Mouse (Mus musculus): ENCODE results near the gene Btf3l4.

Btf3l4 gene

DNA sequence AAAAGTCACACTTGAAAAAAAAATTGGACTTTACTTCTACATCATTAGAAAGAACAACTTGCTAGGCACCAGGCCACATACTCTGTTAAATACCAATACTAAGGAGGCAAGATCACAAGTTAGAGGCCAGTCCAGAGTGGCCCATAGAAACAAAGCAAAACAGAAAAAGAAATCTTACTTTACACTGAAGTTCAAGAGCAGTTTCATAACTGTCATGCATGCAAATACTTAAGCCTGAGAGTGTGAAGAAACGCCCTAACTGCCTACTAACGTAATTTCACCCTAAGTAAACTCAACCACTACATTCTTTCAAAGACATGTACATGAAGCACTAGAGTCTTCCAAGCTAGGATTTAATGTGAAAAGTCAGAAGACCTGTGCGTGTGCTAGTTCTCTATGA, 7.7 kb downstream of the Btf3l4 start:
- no peak for DNase-seq (ENCODE audit: low spot score)

DNA sequence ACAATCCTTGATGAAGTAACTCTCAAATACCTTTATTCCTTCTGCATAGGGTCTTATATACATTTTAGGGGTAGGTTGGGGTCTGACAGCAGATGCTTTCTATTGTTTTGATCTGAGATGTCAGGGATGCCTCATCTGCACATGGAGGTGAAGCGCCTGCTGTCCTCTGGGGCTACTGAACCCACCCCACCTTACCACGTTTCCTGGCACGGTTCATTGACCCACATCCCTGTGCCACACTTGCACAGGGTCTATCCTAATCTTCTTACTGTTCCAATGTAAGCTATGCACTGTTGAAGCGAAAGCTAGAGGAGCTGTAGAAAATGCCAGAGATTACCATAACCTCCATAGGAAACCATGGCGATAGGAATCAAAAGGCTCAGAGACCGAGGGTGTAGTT, 21.9 kb downstream of the Btf3l4 start:
- DNase-seq (ENCODE audit: low spot score) = no peak

DNA sequence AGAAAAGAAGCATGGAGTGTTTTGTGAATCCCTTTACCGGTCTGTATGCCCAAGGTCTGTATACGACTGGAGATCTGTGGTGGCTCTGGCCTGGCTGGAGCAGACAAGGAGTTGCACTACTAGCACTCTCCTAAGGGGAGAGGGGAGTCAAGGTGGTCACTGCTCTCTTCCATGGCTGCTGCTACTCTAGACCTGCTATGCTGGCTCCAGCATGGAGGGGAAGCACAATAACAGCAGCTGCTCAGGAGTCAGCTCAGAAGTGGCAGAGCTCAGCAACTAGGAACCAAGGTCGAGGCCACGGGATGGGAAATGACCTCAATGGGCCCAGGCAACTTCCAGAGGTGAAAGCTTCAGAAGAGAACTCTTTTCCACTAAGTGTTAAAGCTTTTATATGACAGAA, 22.3 kb downstream of the Btf3l4 start:
- no peak for DNase-seq (ENCODE audit: low spot score)

DNA sequence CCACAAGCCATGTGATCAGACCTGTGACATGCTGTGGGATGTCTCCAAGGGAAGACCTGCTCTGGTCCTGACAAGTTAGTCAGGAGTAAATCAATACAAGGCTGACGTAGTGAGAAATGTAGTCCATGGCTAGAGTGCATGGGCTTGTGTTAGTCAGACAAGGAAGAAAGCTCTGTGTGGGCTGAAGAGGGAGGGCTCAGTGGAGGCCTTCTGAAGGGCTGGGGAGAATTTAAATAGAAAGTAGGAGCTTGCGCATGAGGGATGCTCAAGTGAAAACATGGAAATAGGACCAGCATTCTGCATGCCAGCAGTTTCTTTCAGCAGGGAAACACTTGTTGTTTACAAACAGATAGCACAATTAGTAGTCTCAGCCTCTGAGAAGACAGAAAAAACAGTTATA, 29.9 kb downstream of the Btf3l4 start:
- no peak for DNase-seq (ENCODE audit: low spot score)

DNA sequence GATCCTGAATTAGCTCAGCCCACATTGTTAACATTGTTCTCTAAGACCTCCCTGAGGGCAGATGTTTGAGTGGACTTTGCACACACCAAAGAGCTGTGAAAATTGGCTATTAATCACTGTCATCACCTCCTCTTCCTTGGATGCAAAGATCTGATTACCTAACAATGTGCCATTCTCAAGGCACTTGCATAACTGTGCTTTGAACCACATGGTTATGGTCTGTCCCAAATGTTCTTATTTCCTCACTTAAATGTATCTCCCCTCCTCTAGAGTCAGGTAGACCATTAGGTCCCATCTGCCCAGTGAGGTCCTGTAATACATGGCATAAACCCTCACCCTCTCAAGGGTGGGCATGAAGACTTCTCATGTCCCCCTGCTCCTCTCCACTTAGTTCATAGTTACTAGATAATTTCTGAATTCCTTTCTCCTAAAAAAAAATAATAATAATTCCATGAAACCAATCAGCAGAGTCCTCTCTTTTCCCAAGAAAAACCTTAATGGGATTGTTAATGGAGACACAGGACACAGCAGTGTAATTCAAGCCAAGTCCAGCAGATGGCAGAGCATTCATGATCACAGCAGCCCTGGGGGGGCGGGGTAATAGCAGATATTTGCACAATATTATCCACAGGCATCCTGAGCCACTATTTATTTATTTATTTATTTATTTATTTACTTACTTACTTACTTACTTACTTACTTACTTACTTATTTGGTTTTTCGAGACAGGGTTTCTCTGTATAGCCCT, 35.2 kb downstream of the Btf3l4 start:
- DNase-seq (ENCODE audit: low spot score) = peak; percentile 79

DNA sequence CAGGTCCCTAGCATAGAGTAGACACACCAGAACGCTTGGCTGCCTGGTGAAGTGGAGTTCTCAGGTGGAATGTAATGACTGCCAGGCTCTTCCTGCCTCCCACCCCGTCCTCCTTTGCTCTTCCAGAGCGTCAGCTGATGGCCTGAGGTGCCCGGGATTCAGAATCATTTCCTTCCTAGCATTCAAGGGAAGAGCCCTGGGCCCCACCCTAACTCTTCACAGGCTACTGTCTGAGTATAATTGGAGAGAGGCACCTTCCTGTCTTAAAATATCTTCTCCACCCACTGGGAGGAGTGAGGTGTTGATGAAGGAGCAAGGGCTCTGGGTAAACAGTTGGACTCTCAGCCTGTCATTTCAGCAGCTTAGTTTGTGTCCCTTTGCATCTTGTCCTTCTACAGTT, 36.7 kb downstream of the Btf3l4 start:
- DNase-seq (ENCODE audit: low spot score) = no peak

DNA sequence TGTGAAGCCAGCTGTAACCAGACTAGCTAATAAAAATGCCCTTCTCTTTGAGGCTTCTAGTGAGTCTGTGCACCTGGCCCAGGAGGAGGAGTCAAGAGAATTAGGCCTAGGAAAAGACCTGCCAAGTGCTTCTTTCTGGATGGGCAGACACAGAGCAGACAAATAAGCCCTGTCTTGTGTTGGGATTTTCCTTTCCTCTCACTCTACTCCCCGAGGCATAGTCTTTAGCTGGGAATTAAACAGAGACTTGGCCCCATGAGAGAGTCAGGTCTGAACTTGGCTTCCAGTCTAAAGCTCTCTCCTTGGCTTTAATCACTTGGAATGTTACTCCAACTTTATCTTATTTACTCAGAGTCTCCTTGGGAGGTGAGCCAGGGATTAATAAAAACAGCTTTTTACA, 39.5 kb downstream of the Btf3l4 start:
- DNase-seq (ENCODE audit: low spot score) = no peak

DNA sequence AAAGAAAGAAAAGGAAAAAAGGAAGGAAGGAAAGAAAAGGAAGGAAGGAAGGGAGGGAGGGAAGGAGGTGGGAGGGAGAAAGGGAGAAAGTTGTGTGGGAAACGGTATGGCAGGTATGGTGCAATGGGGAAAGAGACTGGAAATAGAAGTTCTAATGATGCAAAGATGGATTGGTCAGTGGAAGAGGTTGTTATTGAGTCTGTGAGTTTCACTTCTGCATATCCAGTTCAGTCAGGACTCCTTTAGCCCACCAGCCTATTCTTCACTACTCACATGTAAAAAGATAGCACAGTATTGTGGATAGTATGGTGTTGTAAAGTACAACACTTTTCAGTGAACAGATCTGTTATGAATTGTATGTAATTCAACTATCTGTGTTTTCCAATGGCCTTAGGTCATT, 42.9 kb downstream of the Btf3l4 start:
- no peak for DNase-seq (ENCODE audit: low spot score)

DNA sequence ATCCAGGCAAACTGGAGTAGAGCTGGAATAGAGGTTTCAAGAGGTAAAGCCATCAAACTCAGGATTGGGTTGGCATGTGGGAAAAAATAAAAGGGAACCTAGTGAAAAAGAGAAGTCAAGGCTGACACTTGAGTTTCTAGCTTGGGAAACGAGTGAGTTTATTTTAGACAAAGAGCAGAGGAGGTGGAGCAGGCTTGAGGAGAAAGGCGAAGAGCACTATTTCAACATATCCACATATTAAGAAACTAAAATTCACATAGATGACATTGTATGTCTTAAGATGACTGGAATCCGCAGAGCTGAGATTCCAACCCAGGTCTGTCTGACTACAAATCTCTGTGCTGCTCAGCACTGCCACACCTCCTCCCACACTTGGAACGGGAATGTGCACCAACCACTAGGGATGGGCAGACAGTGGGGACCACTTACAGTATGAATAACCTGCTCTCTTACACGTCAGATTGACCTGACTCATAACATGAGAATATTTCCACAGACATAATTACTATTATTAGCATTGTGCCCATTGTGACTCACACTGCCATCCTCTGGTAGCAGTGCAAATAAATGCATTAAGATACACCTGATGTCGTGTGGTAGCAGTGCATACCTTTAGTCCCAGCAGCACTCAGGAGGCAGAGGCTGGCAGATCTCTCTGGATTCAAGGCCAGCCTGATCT, 44.0 kb downstream of the Btf3l4 start:
- no peak for DNase-seq (ENCODE audit: low spot score)

DNA sequence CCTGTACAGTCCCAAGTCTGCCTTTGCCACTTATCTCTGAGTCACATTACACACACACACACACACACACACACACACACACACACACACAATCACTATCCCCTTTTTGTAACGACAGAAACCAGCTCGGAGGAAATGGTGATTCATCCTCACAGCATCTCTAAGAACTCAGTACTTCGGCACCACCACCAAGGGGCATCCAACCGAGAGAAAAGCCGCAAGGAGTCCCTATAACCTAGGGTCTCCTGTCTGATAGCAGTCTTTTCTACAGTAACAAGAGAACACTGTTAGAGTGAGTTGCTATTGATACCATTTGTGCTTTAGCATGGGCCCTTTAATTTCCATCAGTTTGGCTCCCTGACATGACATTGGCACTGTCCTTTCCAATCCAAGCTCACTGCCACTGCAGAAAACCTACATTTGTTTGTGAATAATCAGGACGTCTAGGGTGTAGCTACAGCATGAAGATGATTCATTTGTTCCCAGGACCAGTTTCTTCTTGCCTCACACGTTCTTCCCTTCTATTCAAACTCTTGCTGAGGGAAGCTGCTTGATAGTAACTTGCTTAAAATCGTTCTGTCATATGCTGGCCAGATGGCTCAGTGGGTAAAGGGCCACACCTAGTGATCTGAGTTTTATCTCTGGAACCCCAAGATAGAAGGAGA, 50.9 kb downstream of the Btf3l4 start:
- DNase-seq (ENCODE audit: low spot score) = no peak

DNA sequence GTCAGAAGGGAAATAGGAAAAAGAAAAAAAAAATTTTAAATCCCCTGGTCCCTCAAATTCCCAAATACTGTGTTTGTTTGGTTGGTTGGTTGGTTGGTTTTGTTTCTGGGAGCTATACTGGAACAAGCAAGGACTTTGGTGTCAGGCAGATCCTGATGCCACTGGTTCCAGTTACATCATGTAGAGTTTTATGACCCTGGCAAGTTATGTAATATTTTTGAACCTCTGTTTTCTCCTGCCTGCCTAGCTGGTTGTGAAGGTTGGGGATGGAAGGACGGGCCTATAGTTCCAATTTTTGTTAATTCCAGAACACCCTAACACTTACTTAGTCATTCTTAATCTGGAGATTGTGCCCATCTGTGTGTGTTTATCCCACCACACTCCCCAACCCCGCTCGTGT, 51.8 kb downstream of the Btf3l4 start:
- peak; percentile 13 for DNase-seq (ENCODE audit: low spot score)

DNA sequence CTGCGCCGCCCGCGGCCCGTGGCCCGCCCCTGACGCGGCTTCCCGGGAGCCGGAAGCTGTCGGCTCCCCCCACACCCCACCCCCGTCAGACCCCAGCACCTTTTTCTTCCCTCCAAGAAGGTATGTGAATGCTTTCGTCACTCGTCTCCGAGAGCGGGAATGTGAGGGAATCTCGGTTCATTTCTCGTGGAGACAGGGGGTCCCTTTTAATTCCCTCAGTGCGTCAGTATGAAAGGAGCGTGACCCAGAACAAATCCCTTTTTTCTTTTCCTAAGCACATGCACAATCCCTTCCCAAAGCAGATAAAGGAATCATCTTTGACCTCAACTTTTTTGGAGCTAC, 52.6 kb downstream of the Btf3l4 start:
- peak; percentile 83 for DNase-seq (ENCODE audit: low spot score)

DNA sequence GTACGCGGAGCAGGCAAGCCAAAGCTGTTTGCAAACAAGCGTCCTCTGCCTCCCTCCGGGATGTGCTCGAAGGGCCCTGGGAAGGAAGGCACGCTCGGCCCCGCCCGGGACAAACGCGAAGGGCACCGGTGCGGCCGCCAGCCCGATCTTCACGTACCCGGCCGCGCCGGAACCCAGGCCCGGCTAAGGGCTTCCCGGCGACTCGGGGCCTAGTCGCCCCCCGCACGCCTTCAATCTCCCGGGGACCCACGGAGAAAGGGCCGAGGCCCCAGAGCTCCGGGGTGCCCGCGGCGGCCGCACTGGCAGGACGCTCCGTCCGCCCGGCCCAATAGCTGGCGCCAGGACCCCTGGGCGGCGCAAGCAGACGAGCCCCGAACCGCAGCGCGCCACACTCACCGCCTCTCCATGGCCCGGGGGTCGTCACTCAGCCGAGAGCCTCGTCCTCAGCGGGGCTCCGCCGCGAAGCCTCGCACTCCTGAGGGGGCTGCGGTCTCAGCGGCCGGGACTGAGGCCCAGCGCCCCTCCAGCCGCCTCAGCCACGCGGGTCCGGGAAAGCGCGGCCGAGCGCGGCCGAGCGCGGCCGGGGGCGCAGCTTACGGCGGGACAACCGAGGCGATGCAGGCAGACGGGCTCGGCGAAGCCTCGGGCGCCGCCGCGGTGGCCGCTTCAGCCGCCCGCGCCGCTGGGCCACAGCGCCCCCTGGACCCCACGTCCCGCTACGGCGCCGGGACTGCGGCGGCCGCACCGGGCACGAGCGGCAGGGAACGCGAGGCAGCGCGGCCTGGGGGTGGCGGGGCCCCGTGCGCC, 53.2 kb downstream of the Btf3l4 start, which contains the start of gene Zfyve9:
Gene Zfyve9 (minus strand): TSS at position 742 of the 807 bp plus-strand sequence.
- peak; percentile 83 for DNase-seq (ENCODE audit: low spot score)

DNA sequence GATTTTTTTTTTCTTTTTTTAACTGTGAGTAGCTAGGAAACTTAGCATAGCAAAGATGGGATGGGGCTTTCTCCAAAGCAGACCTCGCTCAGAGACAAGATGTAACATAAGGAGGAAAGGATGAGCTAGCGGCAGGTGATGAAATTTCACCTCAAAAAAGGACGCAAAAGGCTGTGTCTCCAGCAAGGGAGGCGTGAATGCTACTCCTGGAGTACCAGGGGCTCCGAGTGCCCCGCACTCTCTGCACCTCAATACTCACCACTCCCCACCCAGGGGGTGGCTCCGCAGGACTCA, 53.7 kb downstream of the Btf3l4 start:
- DNase-seq (ENCODE audit: low spot score) = no peak

DNA sequence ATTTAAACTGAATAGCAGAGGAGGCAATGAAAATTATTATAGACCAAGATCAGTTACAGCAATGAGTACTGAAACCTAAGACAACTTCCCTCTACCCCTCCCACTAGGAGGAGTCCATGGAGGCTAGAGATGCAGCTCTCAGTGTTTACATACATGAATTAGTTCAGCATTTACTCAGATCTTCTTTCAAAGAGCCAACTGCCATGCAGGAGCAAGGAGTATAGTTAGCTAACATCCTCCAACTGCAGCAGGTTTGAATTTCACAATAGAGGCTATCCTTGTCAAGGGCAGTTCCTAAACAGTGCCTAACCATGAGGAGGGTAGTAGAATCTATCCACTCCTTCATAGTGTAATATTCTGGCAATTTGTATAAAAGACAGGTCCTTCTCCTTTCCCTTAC, 64.9 kb downstream of the Btf3l4 start:
- DNase-seq (ENCODE audit: low spot score) = no peak
